Comparison of ENCODE assay signal across 14 mouse cellular contexts in genomic region chr9:110400650-110401049, GRCm38 (mm10). TPM values are rescaled to one million over a fixed set of nuclear protein-coding genes. Genes with fewer than 3 reads are reported as not detected.
DNase-seq lines count a peak whose midpoint lies in the region; ATAC-seq and TF ChIP-seq lines count a peak whose summit lies in the region.
"Had no signal": no experiment of that assay in that cellular context is flagged by ENCODE, and none has a peak within 500 bp of the region (broad histone marks: within the 10 kb centered on the region; RNA-seq: fewer than 3 reads in every experiment).

No protein-coding gene starts in this region.

- H3K4me2 ChIP-seq in heart, postnatal 0 days (ENCODE audit: low read depth, low read length): no peak overlapping the region
- H3K4me2 ChIP-seq in hindbrain, embryonic 14.5 days (replicated peaks): no peak overlapping the region
- H3K4me2 ChIP-seq: limb, embryonic 15.5 days had no signal

- H3K9me3 ChIP-seq in heart, postnatal 0 days (replicated peaks; ENCODE audit: control insufficient read depth, low read length): no peaks in the 10 kb centered on the region
- H3K9me3 ChIP-seq in hindbrain, embryonic 14.5 days (ENCODE audit: control insufficient read depth, low read length): no peaks in the 10 kb centered on the region
- H3K9me3 ChIP-seq: embryonic facial prominence, embryonic 10.5 days; limb, embryonic 15.5 days; megakaryocyte, embryonic 14.5 days had no signal

- ATAC-seq in frontal cortex, adult (ENCODE audit: low TSS enrichment): peak; percentile 31; the same call in 1 of the 2 replicates
- ATAC-seq in heart, postnatal 0 days (ENCODE audit: insufficient read depth, low read depth): peak; percentile 71
- ATAC-seq in hindbrain, embryonic 14.5 days (ENCODE audit: low FRiP score): no peak

- no peak overlapping the region for H3K9ac ChIP-seq in heart, postnatal 0 days (replicated peaks; ENCODE audit: low read depth, low read length)
- H3K9ac ChIP-seq in hindbrain, embryonic 14.5 days: no peak overlapping the region
- H3K9ac ChIP-seq: limb, embryonic 15.5 days had no signal

- DNase-seq in frontal cortex, postnatal 10 days (ENCODE audit: low spot score in 2 of 2): no peak
- peak; percentile 67 for DNase-seq in R1 (ENCODE audit: low read depth, low spot score)
- DNase-seq in heart, postnatal 0 days (ENCODE audit: low spot score): no peak
- DNase-seq in lung, postnatal 36 days: peak; percentile 39
- DNase-seq in hindbrain, embryonic 14.5 days (ENCODE audit: low spot score): no peak
- no peak for DNase-seq in gastrocnemius, adult 18-20 months (ENCODE audit: low spot score)
- no peak for DNase-seq in thymus, adult 2 months
- DNase-seq: cerebellum, adult 2 months; gastrocnemius, postnatal 36 days; layer of hippocampus, postnatal 36 days had no signal

- no peak for TF ChIP-seq EP300 in heart, postnatal 0 days (IDR thresholded peaks at IDR 0.05; ENCODE audit: low read depth)

- 56% methylated on average over 5 of the region's 5 CpGs for WGBS in heart, postnatal 0 days
- WGBS in hindbrain, embryonic 14.5 days: 92% methylated on average over 5 of the region's 5 CpGs
- WGBS in thymus, adult 2 months: 95% methylated on average over 5 of the region's 5 CpGs

- H3K4me1 ChIP-seq in heart, postnatal 0 days (ENCODE audit: control insufficient read depth, insufficient read depth): no peaks in the 10 kb centered on the region
- peaks cover under 1% of the 10 kb centered on the region for H3K4me1 ChIP-seq in hindbrain, embryonic 14.5 days (replicated peaks; ENCODE audit: control insufficient read depth, insufficient read depth, low read length)
- H3K4me1 ChIP-seq in thymus, adult 2 months (replicated peaks; ENCODE audit: control insufficient read depth, insufficient read depth, low read length): no peaks in the 10 kb centered on the region
- H3K4me1 ChIP-seq: embryonic facial prominence, embryonic 10.5 days; limb, embryonic 15.5 days had no signal

- H3K4me3 ChIP-seq in heart, postnatal 0 days (ENCODE audit: low read depth, low read length): no peak overlapping the region
- H3K4me3 ChIP-seq in hindbrain, embryonic 14.5 days (replicated peaks; ENCODE audit: low read length): no peak overlapping the region
- no peak overlapping the region for H3K4me3 ChIP-seq in thymus, adult 2 months (ENCODE audit: control insufficient read depth, insufficient read depth, low read length)
- H3K4me3 ChIP-seq: embryonic facial prominence, embryonic 10.5 days; limb, embryonic 15.5 days; megakaryocyte, embryonic 14.5 days had no signal

- no peak for TF ChIP-seq CTCF in heart, postnatal 0 days (IDR thresholded peaks at IDR 0.05; ENCODE audit: low read depth)
- TF ChIP-seq CTCF in thymus, adult 2 months (IDR thresholded peaks at IDR 0.05; ENCODE audit: borderline replicate concordance, control insufficient read depth, extremely low read depth, insufficient read depth, low read length, poor library complexity): no peak

- no peak for TF ChIP-seq POLR2A in thymus, adult 2 months (IDR thresholded peaks at IDR 0.05; ENCODE audit: control insufficient read depth, extremely low read depth, insufficient read depth, low read length, poor library complexity)

- H3K27me3 ChIP-seq in heart, postnatal 0 days (ENCODE audit: control insufficient read depth, insufficient read depth, low read length): no peaks in the 10 kb centered on the region
- H3K27me3 ChIP-seq in hindbrain, embryonic 14.5 days (ENCODE audit: control insufficient read depth, insufficient read depth, low read length): no peaks in the 10 kb centered on the region
- no peaks in the 10 kb centered on the region for H3K27me3 ChIP-seq in thymus, adult 2 months (ENCODE audit: control insufficient read depth, insufficient read depth, low read length)
- H3K27me3 ChIP-seq: limb, embryonic 15.5 days; megakaryocyte, embryonic 14.5 days had no signal

- no peak overlapping the region for H3K27ac ChIP-seq in heart, postnatal 0 days (ENCODE audit: low read depth)
- H3K27ac ChIP-seq in hindbrain, embryonic 14.5 days: no peak overlapping the region
- no peak overlapping the region for H3K27ac ChIP-seq in thymus, adult 2 months (ENCODE audit: control insufficient read depth, insufficient read depth, low read length)
- H3K27ac ChIP-seq: embryonic facial prominence, embryonic 10.5 days; limb, embryonic 15.5 days had no signal

- H3K36me3 ChIP-seq in heart, postnatal 0 days (replicated peaks; ENCODE audit: control insufficient read depth, insufficient read depth, low read length): peaks cover 17% of the 10 kb centered on the region
- H3K36me3 ChIP-seq in hindbrain, embryonic 14.5 days (replicated peaks; ENCODE audit: control insufficient read depth, insufficient read depth): peaks cover 39% of the 10 kb centered on the region
- H3K36me3 ChIP-seq in thymus, adult 2 months (ENCODE audit: control insufficient read depth, insufficient read depth, low read length): no peaks in the 10 kb centered on the region

RNA-seq across cellular contexts. Expression of gene Ptpn23, which starts 7.4 kb away (rescaled TPM):
- 7.3 and 16.4 TPM in 2 replicates for total RNA-seq in heart, postnatal 0 days (2014; rRNA removed; ENCODE audit: low replicate concordance)
- polyA plus RNA-seq in heart, postnatal 0 days (2015; fragmentation: Nextera tagmentation; extraction: Ambion mirVana): 6.7 TPM in 2 replicates
- 22.7 and 22.9 TPM in 2 replicates for polyA plus RNA-seq in hindbrain, embryonic 14.5 days (2014; fragmentation: Nextera tagmentation; extraction: Ambion mirVana)
- 10 to 100 TPM in 1 of 2 experiments, 1 to 10 TPM in 1; 9.3 to 10.9 TPM for total RNA-seq in gastrocnemius, adult 18-20 months (2021)
- polyA plus RNA-seq in thymus, adult 2 months (2012; rRNA removed): 46.4 and 59.4 TPM in 2 replicates

RNA-seq across cellular contexts. Expression of gene Ngp, which starts 18.9 kb away (rescaled TPM):
- total RNA-seq in heart, postnatal 0 days (2014; rRNA removed; ENCODE audit: low replicate concordance): 1.8 and 2.6 TPM in 2 replicates
- 1.8 and 2.4 TPM in 2 replicates for polyA plus RNA-seq in heart, postnatal 0 days (2015; fragmentation: Nextera tagmentation; extraction: Ambion mirVana)
- polyA plus RNA-seq in hindbrain, embryonic 14.5 days (2014; fragmentation: Nextera tagmentation; extraction: Ambion mirVana): 1.4 and 2.9 TPM in 2 replicates
- not detected for total RNA-seq in gastrocnemius, adult 18-20 months (2021)
- polyA plus RNA-seq in thymus, adult 2 months (2012; rRNA removed): 10.6 and 19.4 TPM in 2 replicates
- total RNA-seq: gastrocnemius, postnatal 36 days; layer of hippocampus, postnatal 36 days had no signal
- polyA plus RNA-seq: embryonic facial prominence, embryonic 10.5 days had no signal

Comparison
In these comparisons a context has a peak if more than half of its experiments do, and no peak if none do; other contexts are left out.
1. DNase-seq: peak in R1 (single experiment) and lung, postnatal 36 days (single experiment); none in frontal cortex, postnatal 10 days (0 of 2), heart, postnatal 0 days (single experiment), hindbrain, embryonic 14.5 days (single experiment), gastrocnemius, adult 18-20 months (single experiment) and thymus, adult 2 months (single experiment).